Mouse (Mus musculus) kidney, adult 2 months (tissue): ENCODE data around the gene Pappa2. TPM values are rescaled to one million over a fixed set of nuclear protein-coding genes. Genes with fewer than 3 reads are reported as not detected.

Experiments
- DNase-seq: peaks from one replicate; pipeline ENCODE4 v3.0.0; 2021
- H3K27ac ChIP-seq: fragments of 200-500 bp; 2 replicates; pipeline ENCODE4 v1.5.1; 2012; ENCODE audit warnings: low read depth, low read length, control low read depth, inconsistent platforms; ENCODE audit not compliant: insufficient read depth
- H3K27me3 ChIP-seq: fragments of 200-500 bp; replicated peaks from 2 replicates; pipeline ENCODE4 v1.6.1; 2012; ENCODE audit warnings: mild to moderate bottlenecking, moderate library complexity, low read length, inconsistent platforms; ENCODE audit not compliant: control insufficient read depth, insufficient read depth
- H3K36me3 ChIP-seq: fragments of 200-500 bp; 2 replicates; pipeline ENCODE4 v1.6.1; 2012; ENCODE audit warnings: mild to moderate bottlenecking, moderate library complexity, low read length, inconsistent platforms; ENCODE audit not compliant: control insufficient read depth, insufficient read depth
- H3K4me1 ChIP-seq: fragments of 200-500 bp; 2 replicates; pipeline ENCODE4 v1.6.1; 2011; ENCODE audit warnings: low read length; ENCODE audit not compliant: control insufficient read depth, insufficient read depth
- H3K4me3 ChIP-seq: fragments of 200-500 bp; 2 replicates; pipeline ENCODE4 v1.5.1; 2011; ENCODE audit warnings: mild to moderate bottlenecking, low read depth, low read length, control low read depth; ENCODE audit not compliant: insufficient read depth
- CTCF ChIP-seq: fragments of 200-500 bp; conservative IDR thresholded peaks from 2 replicates; pipeline ENCODE4 v1.5.1; 2011; ENCODE audit warnings: low read depth, mild to moderate bottlenecking, control low read depth, low read length, moderate library complexity, mixed read lengths; ENCODE audit not compliant: insufficient read depth, insufficient read length
- POLR2A ChIP-seq: fragments of 200-500 bp; IDR thresholded peaks from one replicate; pipeline ENCODE4 v1.6.1; 2011; ENCODE audit warnings: low read depth, low read length, control low read depth
- WGBS: fragments of 180-500 bp; shearing (Covaris S2); methylation state at CpG from one replicate; pipeline ENCODE4 v1.1.7; 2018; 5-methylcytosine and 5-hydroxymethylcytosine counted together
- polyA plus RNA-seq: library from polyadenylated mRNA; depleted of rRNA; stranded (reverse); fragments of >200 nt; gene quantifications from 2 replicates; pipeline ENCODE4 v1.2.3, GENCODE M21; 2012

The Pappa2 gene
- polyA plus RNA-seq, 1 experiment = 0.23 TPM

GRCm38 (mm10) chr1:158765842-158766241 lies 214.4 kb downstream of the Pappa2 start:
- H3K4me1 ChIP-seq = no peaks in the 10 kb centered on the region
- 53% methylated on average over 2 of the region's 2 CpGs for WGBS
- H3K36me3 ChIP-seq = no peaks in the 10 kb centered on the region
- H3K4me3 ChIP-seq = no peak overlapping the region
- TF ChIP-seq POLR2A = no peak
- no peak for TF ChIP-seq CTCF
- H3K27me3 ChIP-seq = no peaks in the 10 kb centered on the region; the same call in 1 of the 2 replicates
- H3K27ac ChIP-seq = no peak overlapping the region
- DNase-seq = no peak

GRCm38 (mm10) chr1:158764727-158765126 lies 215.6 kb downstream of the Pappa2 start:
- Histone ChIP-seq H3K4me3 (no peak overlapping the region), H3K27me3 (no peaks in the 10 kb centered on the region), H3K4me1 (no peaks in the 10 kb centered on the region), H3K27ac (no peak overlapping the region), H3K36me3 (no peaks in the 10 kb centered on the region)
- TF ChIP-seq POLR2A (no peak), CTCF (no peak)
- DNase-seq = no peak
- WGBS = 30% methylated on average over 6 of the region's 6 CpGs

- Histone ChIP-seq H3K4me1 (no peaks in the 10 kb centered on the region), H3K27me3 (no peaks in the 10 kb centered on the region), H3K4me3 (no peak overlapping the region), H3K27ac (no peak overlapping the region), H3K36me3 (no peaks in the 10 kb centered on the region)
- no peak for DNase-seq
- no peak for TF ChIP-seq POLR2A
- TF ChIP-seq CTCF = no peak
These were observed 216.1 kb downstream of the Pappa2 start for GRCm38 (mm10) chr1:158764211-158764610.

- H3K27me3 ChIP-seq = no peaks in the 10 kb centered on the region
- H3K4me1 ChIP-seq = no peaks in the 10 kb centered on the region
- H3K27ac ChIP-seq = no peak overlapping the region
- DNase-seq = no peak
- WGBS = 53% methylated on average over 10 of the region's 10 CpGs
- no peak for TF ChIP-seq POLR2A
- TF ChIP-seq CTCF = no peak
- no peak overlapping the region for H3K4me3 ChIP-seq
- H3K36me3 ChIP-seq = no peaks in the 10 kb centered on the region
These were observed 231.8 kb downstream of the Pappa2 start for GRCm38 (mm10) chr1:158748356-158749096.

DNA sequence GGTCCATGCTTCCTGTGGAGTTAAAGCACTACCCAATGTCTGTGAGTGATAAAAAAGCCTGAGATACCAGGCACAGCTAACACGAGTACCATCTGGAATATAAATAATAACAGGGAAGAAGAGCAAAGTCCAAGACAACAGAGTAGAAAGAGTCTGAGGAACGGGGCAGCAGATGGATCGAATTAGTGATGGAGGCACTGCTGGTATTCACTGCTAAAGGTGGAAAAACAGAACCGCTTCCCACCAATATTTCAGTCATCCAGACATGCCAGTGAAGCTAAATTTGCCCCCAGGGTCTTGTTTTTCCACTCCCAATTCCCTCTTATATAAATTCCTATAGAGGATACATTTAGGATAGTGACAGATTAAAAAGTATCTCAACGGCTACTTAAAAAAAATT lies 238.8 kb downstream of the Pappa2 start:
- 75% methylated on average over 5 of the region's 5 CpGs for WGBS
- Histone ChIP-seq H3K4me3 (no peak overlapping the region), H3K4me1 (no peaks in the 10 kb centered on the region), H3K36me3 (no peaks in the 10 kb centered on the region), H3K27me3 (no peaks in the 10 kb centered on the region), H3K27ac (no peak overlapping the region)
- TF ChIP-seq POLR2A (no peak), CTCF (no peak)
- no peak for DNase-seq

GRCm38 (mm10) chr1:158740949-158741348 lies 239.3 kb downstream of the Pappa2 start:
- DNase-seq = no peak
- no peaks in the 10 kb centered on the region for H3K36me3 ChIP-seq
- H3K27me3 ChIP-seq = no peaks in the 10 kb centered on the region
- H3K4me3 ChIP-seq = no peak overlapping the region
- H3K4me1 ChIP-seq = no peaks in the 10 kb centered on the region
- TF ChIP-seq CTCF (no peak), POLR2A (no peak)
- H3K27ac ChIP-seq = no peak overlapping the region
- 91% methylated on average over 5 of the region's 5 CpGs for WGBS

- no peak overlapping the region for H3K27ac ChIP-seq
- H3K27me3 ChIP-seq = no peaks in the 10 kb centered on the region
- TF ChIP-seq POLR2A = no peak
- no peak for TF ChIP-seq CTCF
- H3K4me1 ChIP-seq = no peaks in the 10 kb centered on the region
- no peak overlapping the region for H3K4me3 ChIP-seq
- 67% methylated on average over 6 of the region's 6 CpGs for WGBS
- no peaks in the 10 kb centered on the region for H3K36me3 ChIP-seq
- DNase-seq = no peak
These were observed 240.0 kb downstream of the Pappa2 start for GRCm38 (mm10) chr1:158740161-158740766.
